18 mouse cellular contexts compared by ENCODE assay signal in genomic region chr17:44423471-44423985, GRCm38 (mm10).
"Had no signal": no experiment of that assay in that cellular context is flagged by ENCODE, and none has a peak within 500 bp of the region (broad histone marks: within the 10 kb centered on the region; RNA-seq: fewer than 3 reads in every experiment).

No protein-coding gene starts in this region.

- H3K4me3 ChIP-seq: limb, embryonic 10.5 days; limb, embryonic 13.5 days; liver, embryonic 12.5 days; liver, embryonic 15.5 days; lung, embryonic 15.5 days; megakaryocyte, embryonic 14.5 days; midbrain, embryonic 10.5 days; midbrain, embryonic 13.5 days; stomach, embryonic 15.5 days had no signal

- H3K4me1 ChIP-seq: liver, embryonic 12.5 days; liver, embryonic 15.5 days; lung, embryonic 15.5 days; midbrain, embryonic 10.5 days; midbrain, embryonic 13.5 days; stomach, embryonic 15.5 days had no signal

- DNase-seq: kidney, adult 18-20 months; kidney, adult 9 months; kidney, postnatal 36 days; liver; lung, adult 18-20 months; lung, postnatal 10 days; lung, postnatal 36 days; thymus, postnatal 25 days had no signal

- ATAC-seq: liver, embryonic 12.5 days; midbrain, embryonic 13.5 days had no signal

- H3K27me3 ChIP-seq: liver, embryonic 12.5 days; liver, embryonic 15.5 days; lung, embryonic 15.5 days; midbrain, embryonic 13.5 days; stomach, embryonic 15.5 days had no signal

- H3K36me3 ChIP-seq: limb, embryonic 10.5 days; limb, embryonic 13.5 days; liver, embryonic 12.5 days; liver, embryonic 15.5 days; lung, embryonic 15.5 days; midbrain, embryonic 10.5 days; midbrain, embryonic 13.5 days; stomach, embryonic 15.5 days had no signal

- H3K4me2 ChIP-seq: limb, embryonic 13.5 days; liver, embryonic 12.5 days; liver, embryonic 15.5 days; lung, embryonic 15.5 days; midbrain, embryonic 13.5 days; stomach, embryonic 15.5 days had no signal

- H3K27ac ChIP-seq: kidney, postnatal 0 days; limb, embryonic 10.5 days; limb, embryonic 13.5 days; liver, embryonic 12.5 days; liver, embryonic 15.5 days; lung, embryonic 15.5 days; midbrain, embryonic 10.5 days; midbrain, embryonic 13.5 days; stomach, embryonic 15.5 days had no signal

- H3K9me3 ChIP-seq: limb, embryonic 10.5 days; limb, embryonic 13.5 days; liver, embryonic 12.5 days; liver, embryonic 15.5 days; lung, embryonic 15.5 days; megakaryocyte, embryonic 14.5 days; midbrain, embryonic 10.5 days; midbrain, embryonic 13.5 days; stomach, embryonic 15.5 days had no signal

- H3K9ac ChIP-seq: limb, embryonic 13.5 days; liver, embryonic 12.5 days; liver, embryonic 15.5 days; lung, embryonic 15.5 days; midbrain, embryonic 13.5 days; stomach, embryonic 15.5 days had no signal
